In the genomic region with DNA sequence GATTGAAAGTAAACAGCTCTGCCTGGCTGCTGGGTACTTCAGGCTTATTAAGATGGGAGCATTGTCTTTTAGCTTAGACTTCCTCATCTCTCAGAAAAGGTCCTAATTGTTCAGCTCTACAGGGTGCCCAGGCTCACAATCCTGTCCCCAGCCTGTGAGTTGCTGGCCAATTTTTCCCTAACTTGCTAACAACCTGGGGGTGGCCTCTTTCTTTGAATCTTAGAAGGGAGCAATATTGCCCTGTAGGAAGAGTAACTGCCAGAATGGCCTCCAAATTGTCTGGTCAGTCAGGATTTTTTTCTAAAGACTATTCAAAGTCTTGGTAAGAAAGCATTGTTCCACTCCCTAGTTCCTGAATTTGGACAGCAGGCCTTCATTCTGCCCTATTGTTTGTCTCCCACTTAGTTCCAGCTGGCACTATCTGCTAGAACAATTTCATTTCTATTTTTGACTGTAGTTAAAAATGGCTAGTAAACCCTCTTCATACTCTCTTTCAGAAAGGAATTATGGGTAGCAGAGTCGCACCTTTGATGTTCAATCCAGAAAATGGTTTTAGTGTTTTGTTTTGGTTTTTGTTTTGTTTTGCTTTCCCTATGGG, we compare ENCODE assay signal across 23 mouse cellular contexts.
A peak's percentile ranks its signal among the peaks of the same experiment; 100 is the strongest.
DNase-seq lines count a peak whose midpoint lies in the region; ATAC-seq and TF ChIP-seq lines count a peak whose summit lies in the region.
"Had no signal": no experiment of that assay in that cellular context is flagged by ENCODE, and none has a peak within 500 bp of the region (broad histone marks: within the 10 kb centered on the region; RNA-seq: fewer than 3 reads in every experiment).

No protein-coding gene starts in this region.

- TF ChIP-seq EP300 in heart, postnatal 0 days (IDR thresholded peaks at IDR 0.05; ENCODE audit: low read depth): no peak

- H3K27ac ChIP-seq in forebrain, embryonic 11.5 days (ENCODE audit: low read depth, low read length): no peak overlapping the region
- H3K27ac ChIP-seq in forebrain, embryonic 16.5 days (ENCODE audit: low read length): no peak overlapping the region
- peak overlapping the region; percentile 53 for H3K27ac ChIP-seq in heart, postnatal 0 days (ENCODE audit: low read depth)
- H3K27ac ChIP-seq in kidney, adult 2 months (ENCODE audit: insufficient read depth, low read depth, low read length): no peak overlapping the region
- H3K27ac ChIP-seq: embryonic facial prominence, embryonic 12.5 days; forebrain, embryonic 15.5 days; heart, embryonic 10.5 days; limb, embryonic 12.5 days; liver, embryonic 12.5 days; neural tube, embryonic 13.5 days had no signal

- intact Hi-C loops in heart, postnatal 25 days (cut with DNase I): no loop called here

- no peak for TF ChIP-seq CTCF in heart, postnatal 0 days (IDR thresholded peaks at IDR 0.05; ENCODE audit: low read depth)
- no peak for TF ChIP-seq CTCF in kidney, adult 2 months (conservative IDR thresholded peaks at IDR 0.05; ENCODE audit: insufficient read depth, insufficient read length, low read depth, low read length)

- H3K4me2 ChIP-seq in forebrain, embryonic 11.5 days (ENCODE audit: low read depth, low read length, severe bottlenecking): no peak overlapping the region
- H3K4me2 ChIP-seq in forebrain, embryonic 16.5 days (ENCODE audit: low read length): no peak overlapping the region
- no peak overlapping the region for H3K4me2 ChIP-seq in heart, postnatal 0 days (ENCODE audit: low read depth, low read length)
- H3K4me2 ChIP-seq: embryonic facial prominence, embryonic 12.5 days; forebrain, embryonic 15.5 days; limb, embryonic 12.5 days; liver, embryonic 12.5 days; neural tube, embryonic 13.5 days had no signal

- H3K9me3 ChIP-seq in forebrain, embryonic 11.5 days (ENCODE audit: control insufficient read depth, low read length): no peaks in the 10 kb centered on the region
- no peaks in the 10 kb centered on the region for H3K9me3 ChIP-seq in forebrain, embryonic 16.5 days (ENCODE audit: control insufficient read depth, low read length)
- no peaks in the 10 kb centered on the region for H3K9me3 ChIP-seq in heart, postnatal 0 days (replicated peaks; ENCODE audit: control insufficient read depth, low read length)
- H3K9me3 ChIP-seq: embryonic facial prominence, embryonic 12.5 days; forebrain, embryonic 15.5 days; heart, embryonic 10.5 days; limb, embryonic 12.5 days; liver, embryonic 12.5 days; megakaryocyte, embryonic 14.5 days; neural tube, embryonic 13.5 days had no signal

- DNase-seq in forebrain, embryonic 11.5 days (ENCODE audit: low spot score): no peak
- DNase-seq in heart, postnatal 0 days (ENCODE audit: low spot score): no peak
- DNase-seq in heart, postnatal 25 days (ENCODE audit: low spot score): no peak
- peak; percentile 37 for DNase-seq in cerebellum, adult 11-12 months
- peak; percentile 14 to 47 for DNase-seq in cerebellum, postnatal 36 days
- no peak for DNase-seq in kidney, adult 2 months
- no peak for DNase-seq in gastrocnemius, postnatal 4 days (ENCODE audit: low spot score in 2 of 2)
- DNase-seq: adrenal gland, adult 2 months; kidney, adult 8-10 months; kidney, postnatal 36 days; layer of hippocampus, adult 9-11 months; lung, adult 2 months; midbrain, embryonic 14.5 days; thymus, postnatal 25 days had no signal

- H3K36me3 ChIP-seq in forebrain, embryonic 11.5 days (ENCODE audit: control insufficient read depth, insufficient read depth, low read length): no peaks in the 10 kb centered on the region
- H3K36me3 ChIP-seq in forebrain, embryonic 16.5 days (ENCODE audit: control insufficient read depth, insufficient read depth): no peaks in the 10 kb centered on the region
- no peaks in the 10 kb centered on the region for H3K36me3 ChIP-seq in heart, postnatal 0 days (replicated peaks; ENCODE audit: control insufficient read depth, insufficient read depth, low read length)
- no peaks in the 10 kb centered on the region for H3K36me3 ChIP-seq in kidney, adult 2 months (ENCODE audit: control insufficient read depth, insufficient read depth, low read length)
- H3K36me3 ChIP-seq: embryonic facial prominence, embryonic 12.5 days; forebrain, embryonic 15.5 days; heart, embryonic 10.5 days; limb, embryonic 12.5 days; liver, embryonic 12.5 days; neural tube, embryonic 13.5 days had no signal

- 0 out of 2 replicates have a peak, but pooled peaks have one; percentile 51 for ATAC-seq in forebrain, embryonic 11.5 days (replicated peaks; ENCODE audit: low FRiP score)
- no peak for ATAC-seq in forebrain, embryonic 16.5 days
- no peak for ATAC-seq in heart, postnatal 0 days (ENCODE audit: insufficient read depth, low read depth)
- ATAC-seq: forebrain, embryonic 15.5 days; liver, embryonic 12.5 days had no signal

- WGBS in forebrain, embryonic 11.5 days: 65% methylated on average over 1 of the region's 1 CpGs
- 54% methylated on average over 1 of the region's 1 CpGs for WGBS in forebrain, embryonic 16.5 days
- WGBS in heart, postnatal 0 days: 46% methylated on average over 1 of the region's 1 CpGs
- 83% methylated on average over 1 of the region's 1 CpGs for WGBS in kidney, adult 2 months

- no peaks in the 10 kb centered on the region for H3K27me3 ChIP-seq in forebrain, embryonic 11.5 days (ENCODE audit: control insufficient read depth, insufficient read depth, low read length)
- no peaks in the 10 kb centered on the region for H3K27me3 ChIP-seq in forebrain, embryonic 16.5 days (replicated peaks; ENCODE audit: control insufficient read depth, insufficient read depth, low read length)
- no peaks in the 10 kb centered on the region for H3K27me3 ChIP-seq in heart, postnatal 0 days (ENCODE audit: control insufficient read depth, insufficient read depth, low read length)
- no peaks in the 10 kb centered on the region for H3K27me3 ChIP-seq in kidney, adult 2 months (replicated peaks; ENCODE audit: control insufficient read depth, insufficient read depth, low read length)
- H3K27me3 ChIP-seq: CH12.LX; embryonic facial prominence, embryonic 12.5 days; forebrain, embryonic 15.5 days; limb, embryonic 12.5 days; liver, embryonic 12.5 days; megakaryocyte, embryonic 14.5 days; neural tube, embryonic 13.5 days had no signal

- no peak overlapping the region for H3K9ac ChIP-seq in forebrain, embryonic 11.5 days (ENCODE audit: low read length)
- H3K9ac ChIP-seq in forebrain, embryonic 16.5 days (replicated peaks; ENCODE audit: low read depth, low read length): no peak overlapping the region
- no peak overlapping the region for H3K9ac ChIP-seq in heart, postnatal 0 days (replicated peaks; ENCODE audit: low read depth, low read length)
- H3K9ac ChIP-seq: embryonic facial prominence, embryonic 12.5 days; forebrain, embryonic 15.5 days; limb, embryonic 12.5 days; liver, embryonic 12.5 days; neural tube, embryonic 13.5 days had no signal

- H3K4me3 ChIP-seq in forebrain, embryonic 11.5 days (ENCODE audit: low read depth, low read length): no peak overlapping the region
- H3K4me3 ChIP-seq in forebrain, embryonic 16.5 days (replicated peaks; ENCODE audit: low read length): no peak overlapping the region
- no peak overlapping the region for H3K4me3 ChIP-seq in heart, postnatal 0 days (ENCODE audit: low read depth, low read length)
- H3K4me3 ChIP-seq in kidney, adult 2 months (ENCODE audit: insufficient read depth, low read depth, low read length): no peak overlapping the region
- H3K4me3 ChIP-seq: embryonic facial prominence, embryonic 12.5 days; forebrain, embryonic 15.5 days; heart, embryonic 10.5 days; limb, embryonic 12.5 days; liver, embryonic 12.5 days; megakaryocyte, embryonic 14.5 days; neural tube, embryonic 13.5 days had no signal

- no peaks in the 10 kb centered on the region for H3K4me1 ChIP-seq in forebrain, embryonic 11.5 days (replicated peaks; ENCODE audit: control insufficient read depth, insufficient read depth, low read length)
- no peaks in the 10 kb centered on the region; the same call in 1 of the 2 replicates for H3K4me1 ChIP-seq in forebrain, embryonic 16.5 days (replicated peaks; ENCODE audit: control insufficient read depth, insufficient read depth, low read length)
- H3K4me1 ChIP-seq in heart, postnatal 0 days (ENCODE audit: control insufficient read depth, insufficient read depth): peaks cover 7% of the 10 kb centered on the region
- H3K4me1 ChIP-seq in kidney, adult 2 months (ENCODE audit: control insufficient read depth, insufficient read depth, low read length): no peaks in the 10 kb centered on the region
- H3K4me1 ChIP-seq: embryonic facial prominence, embryonic 12.5 days; forebrain, embryonic 15.5 days; heart, embryonic 10.5 days; limb, embryonic 12.5 days; liver, embryonic 12.5 days; megakaryocyte, embryonic 14.5 days; neural tube, embryonic 13.5 days had no signal

- no peak for TF ChIP-seq POLR2A in kidney, adult 2 months (IDR thresholded peaks at IDR 0.05; ENCODE audit: low read depth, low read length)

Comparison
In these comparisons a context has a peak if more than half of its experiments do, and no peak if none do; other contexts are left out.
1. DNase-seq: peak in cerebellum, adult 11-12 months (single experiment) and cerebellum, postnatal 36 days (2 of 2); none in forebrain, embryonic 11.5 days (single experiment), heart, postnatal 0 days (single experiment), heart, postnatal 25 days (single experiment), kidney, adult 2 months (single experiment) and gastrocnemius, postnatal 4 days (0 of 2).